Mouse (Mus musculus): ENCODE measurements at regions not wholly inside any gene's neighbourhood (a gene's known extent, or its start where the extent isn't known, plus 50 kb on each side); places are given as distances from the start of the nearest gene placed in this dataset.

DNA sequence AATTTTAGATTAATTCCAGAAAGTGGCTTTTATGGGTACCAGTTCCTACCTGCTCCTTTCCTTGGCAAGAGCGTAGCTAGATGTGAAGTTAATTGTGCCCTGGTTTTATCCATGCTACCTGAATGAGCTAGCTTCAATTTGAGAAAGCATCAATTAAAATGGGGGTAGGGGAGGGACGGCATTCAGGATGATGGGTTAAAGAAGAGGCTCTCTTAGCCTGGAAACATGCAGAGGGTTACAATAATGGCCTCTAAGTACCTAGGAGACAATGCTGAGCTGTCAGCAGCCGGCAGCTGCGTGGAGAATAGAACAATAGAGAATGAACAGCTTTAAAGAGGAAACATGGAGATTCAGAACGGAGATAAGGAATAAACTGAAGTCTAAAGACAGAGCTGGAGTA is 375.0 kb downstream of the Atp23 start:
- no peak overlapping the region for H3K27ac ChIP-seq (ENCODE audit: control insufficient read depth, insufficient read depth, low read depth, low read length)
- H3K36me3 ChIP-seq (ENCODE audit: control insufficient read depth, insufficient read depth, low read length): no peaks in the 10 kb centered on the region
- no peak overlapping the region for H3K4me3 ChIP-seq (ENCODE audit: control insufficient read depth, low read depth, low read length)
- no peaks in the 10 kb centered on the region for H3K27me3 ChIP-seq (ENCODE audit: control insufficient read depth, insufficient read depth, low read length)
- no peaks in the 10 kb centered on the region for H3K4me1 ChIP-seq (ENCODE audit: control insufficient read depth, insufficient read depth, low read length)
- TF ChIP-seq POLR2A (IDR thresholded peaks at IDR 0.05; ENCODE audit: control insufficient read depth, low read depth, low read length): no peak
- TF ChIP-seq CTCF (IDR thresholded peaks at IDR 0.05; ENCODE audit: control insufficient read depth, insufficient read depth, insufficient replicate concordance, low read depth, low read length): no peak

DNA sequence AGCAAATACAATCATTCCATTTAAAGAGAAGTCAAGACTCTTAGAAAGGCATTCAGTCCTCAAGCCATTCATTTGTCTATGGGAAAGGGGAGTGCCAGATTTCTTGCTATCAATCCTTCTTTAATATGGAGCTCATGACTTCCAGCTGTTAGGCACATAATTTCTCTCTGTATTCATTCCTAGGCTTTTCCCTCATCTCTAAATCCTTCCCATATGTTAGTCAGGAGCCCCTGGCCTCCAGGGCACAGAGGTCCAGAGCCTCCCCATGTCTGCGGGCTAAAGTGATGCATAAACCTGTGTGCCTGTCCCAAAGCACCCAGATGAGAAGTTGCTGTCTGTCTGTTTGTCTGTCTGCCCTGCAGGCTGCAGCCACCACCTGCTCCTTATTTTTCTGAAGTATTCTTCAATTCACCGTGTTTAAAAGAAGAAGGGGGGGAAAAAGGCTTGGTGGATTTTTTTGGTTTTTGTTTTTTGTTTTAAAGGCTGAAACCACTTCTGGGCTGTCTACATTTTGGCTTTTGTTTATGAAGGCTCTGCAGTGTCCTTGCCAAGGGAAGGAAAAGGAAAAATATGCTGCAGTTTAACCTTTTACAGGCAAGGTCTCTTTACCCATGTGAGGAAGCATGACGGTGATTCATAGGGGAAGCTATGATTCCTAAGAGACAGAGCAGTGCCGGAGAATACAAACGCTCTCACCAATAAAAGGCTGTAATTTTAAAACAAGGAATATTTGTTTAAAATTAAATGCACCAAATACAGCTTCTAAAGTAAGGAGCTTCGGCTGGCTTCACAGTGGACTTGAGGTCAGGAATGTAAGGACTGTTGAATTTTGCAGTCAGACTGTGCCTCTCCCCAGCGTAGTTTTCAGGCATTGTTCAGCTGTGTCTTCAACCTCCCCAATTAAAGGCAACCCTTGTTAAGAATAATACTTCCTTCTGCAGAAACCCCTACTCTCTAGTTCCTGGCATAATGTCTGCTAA is 379.0 kb downstream of the Atp23 start:
- Histone ChIP-seq H3K36me3 (ENCODE audit: control insufficient read depth, insufficient read depth, low read length) (no peaks in the 10 kb centered on the region), H3K27ac (ENCODE audit: control insufficient read depth, insufficient read depth, low read depth, low read length) (no peak overlapping the region), H3K27me3 (ENCODE audit: control insufficient read depth, insufficient read depth, low read length) (no peaks in the 10 kb centered on the region), H3K4me3 (ENCODE audit: control insufficient read depth, low read depth, low read length) (no peak overlapping the region), H3K4me1 (ENCODE audit: control insufficient read depth, insufficient read depth, low read length) (peaks cover 6% of the 10 kb centered on the region)
- TF ChIP-seq CTCF (IDR thresholded peaks at IDR 0.05; ENCODE audit: control insufficient read depth, insufficient read depth, insufficient replicate concordance, low read depth, low read length) (no peak), POLR2A (IDR thresholded peaks at IDR 0.05; ENCODE audit: control insufficient read depth, low read depth, low read length) (no peak)

DNA sequence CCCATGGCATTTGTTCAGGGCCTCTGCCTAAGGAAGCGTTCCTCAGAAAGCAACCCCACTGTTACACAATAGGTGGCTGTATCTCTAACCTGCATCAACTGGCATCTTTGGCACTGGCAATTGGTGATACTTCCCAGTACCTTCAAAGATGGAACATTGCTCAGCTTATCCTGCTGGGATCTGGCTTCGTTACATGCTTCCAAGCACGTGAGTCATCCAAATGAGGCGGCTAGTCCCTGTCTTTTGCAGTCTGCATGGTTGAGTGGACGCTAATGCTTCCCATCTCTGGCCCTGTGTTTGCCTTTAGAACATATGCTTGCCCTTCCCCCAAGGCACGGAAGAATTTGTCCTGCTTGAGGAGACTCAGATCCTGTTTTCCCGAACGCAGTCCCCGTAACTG is 380.2 kb downstream of the Atp23 start:
- TF ChIP-seq POLR2A (IDR thresholded peaks at IDR 0.05; ENCODE audit: control insufficient read depth, low read depth, low read length): no peak
- no peak for TF ChIP-seq CTCF (IDR thresholded peaks at IDR 0.05; ENCODE audit: control insufficient read depth, insufficient read depth, insufficient replicate concordance, low read depth, low read length)
- no peaks in the 10 kb centered on the region for H3K36me3 ChIP-seq (ENCODE audit: control insufficient read depth, insufficient read depth, low read length)
- H3K4me3 ChIP-seq (ENCODE audit: control insufficient read depth, low read depth, low read length): no peak overlapping the region
- no peak overlapping the region for H3K27ac ChIP-seq (ENCODE audit: control insufficient read depth, insufficient read depth, low read depth, low read length)
- H3K27me3 ChIP-seq (ENCODE audit: control insufficient read depth, insufficient read depth, low read length): no peaks in the 10 kb centered on the region
- H3K4me1 ChIP-seq (ENCODE audit: control insufficient read depth, insufficient read depth, low read length): peaks cover 6% of the 10 kb centered on the region

- H3K27me3 ChIP-seq (ENCODE audit: control insufficient read depth, insufficient read depth, low read length): no peaks in the 10 kb centered on the region
- no peak overlapping the region for H3K27ac ChIP-seq (ENCODE audit: control insufficient read depth, insufficient read depth, low read depth, low read length)
- no peak overlapping the region for H3K4me3 ChIP-seq (ENCODE audit: control insufficient read depth, low read depth, low read length)
- peaks cover 5% of the 10 kb centered on the region for H3K4me1 ChIP-seq (ENCODE audit: control insufficient read depth, insufficient read depth, low read length)
- no peaks in the 10 kb centered on the region for H3K36me3 ChIP-seq (ENCODE audit: control insufficient read depth, insufficient read depth, low read length)
- no peak for TF ChIP-seq CTCF (IDR thresholded peaks at IDR 0.05; ENCODE audit: control insufficient read depth, insufficient read depth, insufficient replicate concordance, low read depth, low read length)
- no peak for TF ChIP-seq POLR2A (IDR thresholded peaks at IDR 0.05; ENCODE audit: control insufficient read depth, low read depth, low read length)
These were observed 388.0 kb downstream of the Atp23 start for GRCm38 (mm10) chr10:126513185-126513584.

GRCm38 (mm10) chr10:126511511-126511910 is 389.6 kb downstream of the Atp23 start:
- Histone ChIP-seq H3K4me3 (ENCODE audit: control insufficient read depth, low read depth, low read length) (no peak overlapping the region), H3K27ac (ENCODE audit: control insufficient read depth, insufficient read depth, low read depth, low read length) (no peak overlapping the region), H3K36me3 (ENCODE audit: control insufficient read depth, insufficient read depth, low read length) (no peaks in the 10 kb centered on the region), H3K4me1 (ENCODE audit: control insufficient read depth, insufficient read depth, low read length) (peaks cover 5% of the 10 kb centered on the region), H3K27me3 (ENCODE audit: control insufficient read depth, insufficient read depth, low read length) (no peaks in the 10 kb centered on the region)
- no peak for TF ChIP-seq CTCF (IDR thresholded peaks at IDR 0.05; ENCODE audit: control insufficient read depth, insufficient read depth, insufficient replicate concordance, low read depth, low read length)
- TF ChIP-seq POLR2A (IDR thresholded peaks at IDR 0.05; ENCODE audit: control insufficient read depth, low read depth, low read length): no peak

- H3K27ac ChIP-seq (ENCODE audit: control insufficient read depth, insufficient read depth, low read depth, low read length): no peak overlapping the region
- TF ChIP-seq CTCF (IDR thresholded peaks at IDR 0.05; ENCODE audit: control insufficient read depth, insufficient read depth, insufficient replicate concordance, low read depth, low read length): no peak
- no peak for TF ChIP-seq POLR2A (IDR thresholded peaks at IDR 0.05; ENCODE audit: control insufficient read depth, low read depth, low read length)
- H3K4me3 ChIP-seq (ENCODE audit: control insufficient read depth, low read depth, low read length): no peak overlapping the region
- H3K27me3 ChIP-seq (ENCODE audit: control insufficient read depth, insufficient read depth, low read length): no peaks in the 10 kb centered on the region
- H3K36me3 ChIP-seq (ENCODE audit: control insufficient read depth, insufficient read depth, low read length): no peaks in the 10 kb centered on the region
- no peaks in the 10 kb centered on the region for H3K4me1 ChIP-seq (ENCODE audit: control insufficient read depth, insufficient read depth, low read length)
These were observed 395.2 kb downstream of the Atp23 start for GRCm38 (mm10) chr10:126505988-126506387.

DNA sequence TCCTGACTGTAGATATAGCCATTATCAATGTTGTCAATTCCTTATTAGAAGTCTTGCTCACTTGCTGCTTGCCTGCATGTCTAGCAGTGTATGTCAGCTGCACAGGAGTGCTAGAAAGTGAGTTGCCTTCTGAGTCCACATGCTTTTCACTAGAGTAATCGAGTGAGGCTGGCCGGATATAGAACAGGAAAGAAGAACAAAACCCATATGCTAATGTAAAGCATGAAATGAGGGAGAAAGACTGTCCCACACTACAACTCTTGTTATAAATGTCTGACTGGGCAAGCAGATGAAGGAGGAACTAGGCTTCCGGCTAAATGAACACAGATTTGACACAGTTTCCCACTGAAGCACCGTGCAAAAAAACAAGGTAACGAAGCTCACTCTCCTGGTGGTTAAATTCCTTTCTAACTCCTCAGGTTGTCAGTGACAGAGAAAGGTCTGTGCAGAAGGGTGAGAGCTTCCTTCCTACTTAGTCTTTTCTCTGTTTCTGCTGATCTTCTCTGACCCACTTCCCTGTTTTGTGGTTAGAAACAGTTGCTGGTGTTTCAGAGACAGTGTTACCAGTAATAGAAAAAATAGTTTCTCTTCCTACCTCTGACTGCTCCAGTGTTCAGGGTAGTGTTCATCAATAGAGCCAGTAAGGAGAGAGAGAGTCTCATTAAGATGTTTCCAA is 399.0 kb downstream of the Atp23 start:
- Histone ChIP-seq H3K4me1 (ENCODE audit: control insufficient read depth, insufficient read depth, low read length) (no peaks in the 10 kb centered on the region), H3K27me3 (ENCODE audit: control insufficient read depth, insufficient read depth, low read length) (no peaks in the 10 kb centered on the region), H3K4me3 (ENCODE audit: control insufficient read depth, low read depth, low read length) (no peak overlapping the region), H3K27ac (ENCODE audit: control insufficient read depth, insufficient read depth, low read depth, low read length) (no peak overlapping the region), H3K36me3 (ENCODE audit: control insufficient read depth, insufficient read depth, low read length) (no peaks in the 10 kb centered on the region)
- TF ChIP-seq POLR2A (IDR thresholded peaks at IDR 0.05; ENCODE audit: control insufficient read depth, low read depth, low read length): no peak
